Mouse (Mus musculus) lung, postnatal 0 days (tissue): ENCODE measurements around the gene Mad1l1.

Experiments
- CTCF ChIP-seq: IDR thresholded peaks from 2 replicates; pipeline ENCODE4 v1.5.1; 2016; ENCODE audit warnings: antibody characterized with exemption, mild to moderate bottlenecking
- EP300 ChIP-seq: IDR thresholded peaks from 2 replicates; pipeline ENCODE4 v1.6.1; 2016; ENCODE audit warnings: antibody characterized with exemption, mild to moderate bottlenecking, control low read depth

- no peak for TF ChIP-seq EP300
- TF ChIP-seq CTCF, result no peak
Measured at GRCm38 (mm10) chr5:140230818-140231217, 90.5 kb downstream of the Mad1l1 start.
